Comparison of ENCODE assay signal across 22 mouse cellular contexts in genomic region chr13:78164941-78165340, GRCm38 (mm10). TPM values are rescaled to one million over a fixed set of nuclear protein-coding genes. Genes with fewer than 3 reads are reported as not detected.
A peak's percentile ranks its signal among the peaks of the same experiment; 100 is the strongest.
DNase-seq lines count a peak whose midpoint lies in the region; ATAC-seq and TF ChIP-seq lines count a peak whose summit lies in the region.
"Had no signal": no experiment of that assay in that cellular context is flagged by ENCODE, and none has a peak within 500 bp of the region (broad histone marks: within the 10 kb centered on the region; RNA-seq: fewer than 3 reads in every experiment).

No protein-coding gene starts in this region.

- H3K4me3 ChIP-seq in midbrain, embryonic 10.5 days: peak overlapping the region; percentile 76
- no peak overlapping the region for H3K4me3 ChIP-seq in midbrain, postnatal 0 days (ENCODE audit: low read depth, low read length)
- no peak overlapping the region for H3K4me3 ChIP-seq in forebrain, embryonic 16.5 days (replicated peaks; ENCODE audit: low read length)
- peak overlapping the region; percentile 67 for H3K4me3 ChIP-seq in midbrain, embryonic 12.5 days
- H3K4me3 ChIP-seq: liver, embryonic 12.5 days had no signal

- H3K27ac ChIP-seq in midbrain, embryonic 10.5 days (replicated peaks): peak overlapping the region; percentile 90
- H3K27ac ChIP-seq in midbrain, postnatal 0 days (ENCODE audit: low read depth, low read length): no peak overlapping the region
- 0 out of 2 replicates have a peak overlapping the region, but pooled peaks have one; percentile 5 for H3K27ac ChIP-seq in forebrain, embryonic 16.5 days (ENCODE audit: low read length)
- 0 out of 2 replicates have a peak overlapping the region, but pooled peaks have one; percentile 97 for H3K27ac ChIP-seq in midbrain, embryonic 12.5 days (replicated peaks)
- H3K27ac ChIP-seq: heart, embryonic 10.5 days; liver, embryonic 12.5 days had no signal

- no peaks in the 10 kb centered on the region for H3K36me3 ChIP-seq in midbrain, embryonic 10.5 days
- H3K36me3 ChIP-seq in midbrain, postnatal 0 days (ENCODE audit: insufficient read depth, low read length): no peaks in the 10 kb centered on the region
- no peaks in the 10 kb centered on the region for H3K36me3 ChIP-seq in forebrain, embryonic 16.5 days (ENCODE audit: control insufficient read depth, insufficient read depth)
- no peaks in the 10 kb centered on the region for H3K36me3 ChIP-seq in midbrain, embryonic 12.5 days
- H3K36me3 ChIP-seq: heart, embryonic 10.5 days; liver, embryonic 12.5 days had no signal

- no peak for TF ChIP-seq CTCF in midbrain, postnatal 0 days (IDR thresholded peaks at IDR 0.05)

- no peak for ATAC-seq in midbrain, postnatal 0 days (ENCODE audit: low FRiP score)
- ATAC-seq in forebrain, embryonic 16.5 days: no peak
- no peak for ATAC-seq in midbrain, embryonic 12.5 days (ENCODE audit: low FRiP score, low read depth)
- ATAC-seq: liver, embryonic 12.5 days had no signal

- peaks cover 68% of the 10 kb centered on the region for H3K27me3 ChIP-seq in midbrain, embryonic 10.5 days (ENCODE audit: low read depth, poor library complexity, severe bottlenecking)
- peaks cover 26% of the 10 kb centered on the region; the same call in 1 of the 2 replicates for H3K27me3 ChIP-seq in midbrain, postnatal 0 days (ENCODE audit: insufficient read depth, low read length)
- H3K27me3 ChIP-seq in forebrain, embryonic 16.5 days (replicated peaks; ENCODE audit: control insufficient read depth, insufficient read depth, low read length): peaks cover 21% of the 10 kb centered on the region
- H3K27me3 ChIP-seq in midbrain, embryonic 12.5 days: peaks cover 34% of the 10 kb centered on the region

- H3K9me3 ChIP-seq in midbrain, embryonic 10.5 days (replicated peaks): no peaks in the 10 kb centered on the region
- no peaks in the 10 kb centered on the region for H3K9me3 ChIP-seq in midbrain, postnatal 0 days (ENCODE audit: low read length)
- H3K9me3 ChIP-seq in forebrain, embryonic 16.5 days (ENCODE audit: control insufficient read depth, low read length): no peaks in the 10 kb centered on the region
- no peaks in the 10 kb centered on the region for H3K9me3 ChIP-seq in midbrain, embryonic 12.5 days
- H3K9me3 ChIP-seq: heart, embryonic 10.5 days; liver, embryonic 12.5 days had no signal

- DNase-seq in midbrain, embryonic 10.5 days (ENCODE audit: low spot score): no peak
- DNase-seq in midbrain, postnatal 0 days (ENCODE audit: low spot score): no peak
- DNase-seq in frontal cortex, postnatal 25 days (ENCODE audit: low spot score in 2 of 2): no peak
- no peak for DNase-seq in spleen, postnatal 36 days (ENCODE audit: low spot score in 2 of 2)
- DNase-seq in liver: no peak
- DNase-seq: adrenal gland, postnatal 25 days; B cell, adult 2 months; cerebellum, adult 18-20 months; cerebellum, postnatal 36 days; gastrocnemius, postnatal 36 days; kidney, adult 9 months; kidney, postnatal 25 days; layer of hippocampus, adult 9-11 months; lung, adult 2 months; right cerebral cortex, postnatal 25 days; thymus, adult 2 months had no signal

- H3K9ac ChIP-seq in midbrain, postnatal 0 days (replicated peaks; ENCODE audit: low read length, poor library complexity, severe bottlenecking): no peak overlapping the region
- no peak overlapping the region for H3K9ac ChIP-seq in forebrain, embryonic 16.5 days (replicated peaks; ENCODE audit: low read depth, low read length)
- H3K9ac ChIP-seq in midbrain, embryonic 12.5 days (replicated peaks): peak overlapping the region; percentile 87; the same call in 1 of the 2 replicates
- H3K9ac ChIP-seq: liver, embryonic 12.5 days had no signal

- no peak overlapping the region for H3K4me2 ChIP-seq in midbrain, postnatal 0 days (ENCODE audit: low read depth, low read length, poor library complexity, severe bottlenecking)
- H3K4me2 ChIP-seq in forebrain, embryonic 16.5 days (ENCODE audit: low read length): 0 out of 2 replicates have a peak overlapping the region, but pooled peaks have one; percentile 8
- H3K4me2 ChIP-seq in midbrain, embryonic 12.5 days (replicated peaks): peak overlapping the region; percentile 80
- H3K4me2 ChIP-seq: liver, embryonic 12.5 days had no signal

- H3K4me1 ChIP-seq in midbrain, embryonic 10.5 days: peaks cover 88% of the 10 kb centered on the region
- H3K4me1 ChIP-seq in midbrain, postnatal 0 days (ENCODE audit: insufficient read depth, low read length): peaks cover 3% of the 10 kb centered on the region; the same call in 1 of the 2 replicates
- H3K4me1 ChIP-seq in forebrain, embryonic 16.5 days (replicated peaks; ENCODE audit: control insufficient read depth, insufficient read depth, low read length): peaks cover 20% of the 10 kb centered on the region
- peaks cover 20% of the 10 kb centered on the region for H3K4me1 ChIP-seq in midbrain, embryonic 12.5 days
- H3K4me1 ChIP-seq: heart, embryonic 10.5 days had no signal

RNA-seq across cellular contexts. Expression of gene Nr2f1, which starts 34.6 kb away (rescaled TPM):
- polyA plus RNA-seq in midbrain, embryonic 10.5 days (2016; fragmentation: Nextera tagmentation; extraction: Ambion mirVana): 53.1 and 57.4 TPM in 2 replicates
- 163 and 184 TPM in 2 replicates for total RNA-seq in midbrain, postnatal 0 days (2014; rRNA removed)
- 46.4 and 55.5 TPM in 2 replicates for polyA plus RNA-seq in midbrain, postnatal 0 days (2015; fragmentation: Nextera tagmentation; extraction: Ambion mirVana)
- 70.2 and 71.1 TPM in 2 replicates for polyA plus RNA-seq in forebrain, embryonic 16.5 days (2015; fragmentation: Nextera tagmentation; extraction: Ambion mirVana)
- polyA plus RNA-seq in midbrain, embryonic 12.5 days (2016; fragmentation: Nextera tagmentation; extraction: Ambion mirVana): 62.3 and 84.1 TPM in 2 replicates
- total RNA-seq: megakaryocyte-erythroid progenitor cell, adult 5-6 weeks; neutrophil, adult 5-6 weeks had no signal

Comparison
In these comparisons a context has a peak if more than half of its experiments do, and no peak if none do; other contexts are left out.
1. H3K4me3 ChIP-seq: peak in midbrain, embryonic 10.5 days (single experiment) and midbrain, embryonic 12.5 days (single experiment); none in midbrain, postnatal 0 days (single experiment) and forebrain, embryonic 16.5 days (single experiment).